Mouse (Mus musculus): Measurements from ENCODE around the gene Gstp3.

- TF ChIP-seq CTCF (IDR thresholded peaks at IDR 0.05; ENCODE audit: insufficient read depth, low read length), result peak; percentile 18; the same call in 1 of the 2 replicates
- TF ChIP-seq POLR2A (IDR thresholded peaks at IDR 0.05; ENCODE audit: borderline replicate concordance, extremely low read depth, low read depth, low read length), result peak; percentile 98
These were observed 21.6 kb downstream of the Gstp3 start, which contains the start of gene Gstp1 for GRCm38 (mm10) chr19:4037788-4038232.

Data from lung, adult 2 months (tissue).